ENCODE assay signal across 13 mouse cellular contexts in genomic region chr1:181832720-181833119, GRCm38 (mm10). TPM values are rescaled to one million over a fixed set of nuclear protein-coding genes. Genes with fewer than 3 reads are reported as not detected.
DNase-seq lines count a peak whose midpoint lies in the region.
"Had no signal": no experiment of that assay in that cellular context is flagged by ENCODE, and none has a peak within 500 bp of the region (broad histone marks: within the 10 kb centered on the region; RNA-seq: fewer than 3 reads in every experiment).

No protein-coding gene starts in this region.

- DNase-seq in layer of hippocampus, adult 11-12 months (ENCODE audit: low spot score): peak; percentile 16
- DNase-seq in layer of hippocampus, postnatal 25 days (ENCODE audit: extremely low spot score in 1 of 2, low spot score in 1 of 2): no peak
- DNase-seq in brain, adult 2 months (ENCODE audit: low read depth, low spot score): peak; percentile 90
- peak; percentile 71 for DNase-seq in cerebellum, adult 11-12 months
- peak; percentile 71 to 72 for DNase-seq in cerebellum, postnatal 14 days
- DNase-seq in kidney, postnatal 10 days: no peak
- no peak for DNase-seq in ovary, adult 18-20 months (ENCODE audit: low spot score)
- DNase-seq: adrenal gland, postnatal 36 days; embryo, embryonic 11 days; gastrocnemius, adult 2 months; heart, postnatal 14 days; lung, adult 2 months; retina, postnatal 1 day had no signal

RNA-seq across cellular contexts. Expression of gene Lbr, which starts 10.1 kb away (rescaled TPM):
- 10 to 100 TPM; 12.4 to 12.5 TPM for total RNA-seq in layer of hippocampus, postnatal 25 days (2021)

Comparison
In these comparisons a context has a peak if more than half of its experiments do, and no peak if none do; other contexts are left out.
1. DNase-seq: peak in layer of hippocampus, adult 11-12 months (single experiment), brain, adult 2 months (single experiment), cerebellum, adult 11-12 months (single experiment) and cerebellum, postnatal 14 days (2 of 2); none in layer of hippocampus, postnatal 25 days (0 of 2), kidney, postnatal 10 days (single experiment) and ovary, adult 18-20 months (single experiment).